ENCODE assay signal across 7 mouse cellular contexts in the genomic region with DNA sequence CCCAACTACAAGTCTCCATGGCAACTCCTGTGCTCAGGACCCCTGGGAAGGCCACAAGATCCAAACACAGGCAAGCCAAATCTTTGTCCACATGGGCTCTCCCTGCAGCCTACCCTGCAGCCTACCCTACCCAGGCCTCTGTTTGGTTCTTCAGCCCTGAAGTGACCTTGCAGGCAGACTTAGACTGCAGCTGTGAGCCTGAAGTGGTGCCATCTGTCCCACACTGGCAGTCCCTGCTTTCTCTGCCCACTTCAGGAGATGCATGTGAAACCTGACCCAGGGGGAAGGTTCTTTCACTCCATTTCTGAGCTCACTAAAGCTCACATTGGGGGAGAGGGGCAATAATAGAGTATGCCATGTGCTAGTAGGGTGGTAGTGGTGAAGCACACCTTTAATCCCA.
ATAC-seq and TF ChIP-seq lines count a peak whose summit lies in the region.
"Had no signal": no experiment of that assay in that cellular context is flagged by ENCODE, and none has a peak within 500 bp of the region (broad histone marks: within the 10 kb centered on the region; RNA-seq: fewer than 3 reads in every experiment).

No protein-coding gene starts in this region.

- no peak overlapping the region for H3ac ChIP-seq in myocyte (ENCODE audit: control insufficient read depth, insufficient read length)

- TF ChIP-seq POLR2A in myocyte (IDR thresholded peaks at IDR 0.05; ENCODE audit: insufficient read length, low read depth) = no peak

- no peaks in the 10 kb centered on the region for H3K27me3 ChIP-seq in myocyte (ENCODE audit: control insufficient read depth, insufficient read depth, insufficient read length)
- H3K27me3 ChIP-seq: CH12.LX, Patski had no signal

- no peaks in the 10 kb centered on the region for H3K36me3 ChIP-seq in myocyte (ENCODE audit: control insufficient read depth, insufficient read depth)
- H3K36me3 ChIP-seq: G1E had no signal

- no peak overlapping the region for H3K4me2 ChIP-seq in myocyte (ENCODE audit: low read depth)

- H3K79me2 ChIP-seq in myocyte (ENCODE audit: control insufficient read depth, insufficient read depth) = no peaks in the 10 kb centered on the region

- ATAC-seq in megakaryocyte, adult 5-6 weeks (ENCODE audit: poor library complexity, severe bottlenecking) = no peak
- ATAC-seq: activated CD4-positive, CD25-positive, alpha-beta regulatory T cell, adult 4 months; CD4-positive, CD25-positive, alpha-beta regulatory T cell, adult 4 months; Patski had no signal

- H3K4me3 ChIP-seq in myocyte = no peak overlapping the region

TF ChIP-seq in myocyte, 11 proteins besides CTCF, POLR2A, EP300 and RAD21:
- TF ChIP-seq TCF12 (IDR thresholded peaks at IDR 0.05; ENCODE audit: insufficient read depth, poor library complexity, severe bottlenecking) (no peak), MYOG (IDR thresholded peaks at IDR 0.05; ENCODE audit: control insufficient read depth in 1 of 3, insufficient read depth in 1 of 3, insufficient read length in 2 of 3, low read depth in 2 of 3) (peak in 1 of 3 experiments; percentile 50), SRF (IDR thresholded peaks at IDR 0.05; ENCODE audit: control insufficient read depth, insufficient read length, low read depth) (no peak), MYOD1 (IDR thresholded peaks at IDR 0.05; ENCODE audit: control insufficient read depth in 1 of 3, insufficient read length in 2 of 3, low read depth in 2 of 3) (peak in 2 of 3 experiments; percentile 29 to 51), USF1 (IDR thresholded peaks at IDR 0.05; ENCODE audit: low read depth) (no peak), TCF3 (IDR thresholded peaks at IDR 0.05; ENCODE audit: insufficient read length, low read depth) (no peak), MAX (IDR thresholded peaks at IDR 0.05; ENCODE audit: low read depth) (no peak), REST (IDR thresholded peaks at IDR 0.05; ENCODE audit: insufficient read depth, insufficient read length) (no peak)
TF ChIP-seq in myocyte: peak in this region for 2.
